In the genomic region with DNA sequence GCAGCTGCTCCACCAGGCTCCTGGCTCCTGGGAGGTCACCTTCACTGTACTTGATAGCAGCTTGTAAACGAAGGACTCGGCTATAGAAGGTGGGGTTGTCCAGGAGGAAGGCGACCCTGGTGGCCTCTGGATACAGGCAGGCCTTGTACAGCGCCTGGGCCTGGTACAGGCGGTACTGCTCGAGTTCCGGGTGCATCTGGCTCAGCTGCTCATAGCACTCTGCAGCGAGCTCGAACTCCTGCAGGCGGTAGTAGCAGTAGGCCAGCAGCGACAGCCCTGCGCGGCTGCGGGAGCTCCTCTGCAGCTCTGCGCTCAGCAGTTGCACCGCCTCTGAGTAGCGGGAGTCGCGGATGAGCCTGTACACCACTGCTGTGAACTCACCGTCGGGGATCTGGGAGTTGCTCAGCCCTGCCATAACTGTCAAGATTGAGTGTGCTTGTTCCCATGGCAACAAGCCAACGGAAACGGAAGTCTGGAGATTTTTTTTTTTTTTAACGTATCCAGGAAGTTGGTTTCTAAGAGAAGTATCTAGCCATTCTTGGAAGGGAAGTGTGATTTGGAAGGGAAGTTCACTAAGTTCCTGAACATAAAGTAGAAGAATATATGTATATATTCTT, we compare ENCODE assay signal across 8 mouse cellular contexts. TPM values are rescaled to one million over a fixed set of nuclear protein-coding genes. Genes with fewer than 3 reads are reported as not detected.
A peak's percentile ranks its signal among the peaks of the same experiment; 100 is the strongest.
DNase-seq lines count a peak whose midpoint lies in the region; ATAC-seq lines count a peak whose summit lies in the region.
"Not testable (repeated sequence)": the region's sequence is repeated elsewhere in the genome, so short reads cannot be mapped to it uniquely, and the experiment has no call there.

A gene (minus strand): TSS at position 419 of the 617 bp plus-strand sequence.

- H3K4me3 ChIP-seq in heart, embryonic 11.5 days (ENCODE audit: low read depth, low read length); hindbrain, embryonic 16.5 days (ENCODE audit: low read length): not testable (repeated sequence)

- peak within 1 kb of the TSS; percentile 52 for H3K4me2 ChIP-seq in heart, embryonic 11.5 days
- peak within 1 kb of the TSS; percentile 27; the same call in 1 of the 2 replicates for H3K4me2 ChIP-seq in hindbrain, embryonic 16.5 days (ENCODE audit: low read length)

- not testable (repeated sequence) for H3K9me3 ChIP-seq in heart, embryonic 11.5 days (replicated peaks; ENCODE audit: control insufficient read depth, low read length); hindbrain, embryonic 16.5 days (ENCODE audit: control insufficient read depth, low read length)

- 14% methylated on average over 18 of the region's 24 CpGs for WGBS in heart, embryonic 11.5 days (ENCODE audit: insufficient replicate concordance)
- 29% methylated on average over 14 of the region's 24 CpGs for WGBS in hindbrain, embryonic 16.5 days

- H3K27ac ChIP-seq in heart, embryonic 11.5 days (ENCODE audit: low read depth, low read length); hindbrain, embryonic 16.5 days (ENCODE audit: low read depth, low read length): not testable (repeated sequence)

- peak; percentile 94 for DNase-seq in R1 (ENCODE audit: low read depth, low spot score)
- peak; percentile 42 for DNase-seq in embryo, embryonic 9.5 days (ENCODE audit: extremely low spot score)
- DNase-seq in kidney, postnatal 4 days: peak; percentile 32 to 66
- peak; percentile 76 for DNase-seq in lung, postnatal 10 days
- DNase-seq in natural killer cell, adult 2 months (ENCODE audit: low spot score in 2 of 2): peak; percentile 28 to 29
- peak; percentile 42 for DNase-seq in testis, postnatal 14 days (ENCODE audit: low spot score)

- not testable (repeated sequence) for H3K4me1 ChIP-seq in heart, embryonic 11.5 days (ENCODE audit: control insufficient read depth, insufficient read depth, low read length); hindbrain, embryonic 16.5 days (ENCODE audit: control insufficient read depth, insufficient read depth, low read depth, low read length)

- not testable (repeated sequence) for H3K36me3 ChIP-seq in heart, embryonic 11.5 days (ENCODE audit: control insufficient read depth, insufficient read depth, low read length); hindbrain, embryonic 16.5 days (ENCODE audit: control insufficient read depth, insufficient read depth, low read length)

- not testable (repeated sequence) for H3K27me3 ChIP-seq in heart, embryonic 11.5 days (ENCODE audit: control insufficient read depth, insufficient read depth, low read length); hindbrain, embryonic 16.5 days (replicated peaks; ENCODE audit: control insufficient read depth, insufficient read depth, low read length)

- not testable (repeated sequence) for H3K9ac ChIP-seq in heart, embryonic 11.5 days (ENCODE audit: low read depth, low read length); hindbrain, embryonic 16.5 days (ENCODE audit: low read depth, low read length)

- peak; percentile 64 for ATAC-seq in heart, embryonic 11.5 days (replicated peaks; ENCODE audit: insufficient number of reproducible peaks, low FRiP score, low TSS enrichment)
- 0 out of 2 replicates have a peak, but pooled peaks have one; percentile 40 for ATAC-seq in hindbrain, embryonic 16.5 days

RNA-seq across cellular contexts. Expression of the gene that starts here (rescaled TPM):
- 0.75 and 1.1 TPM in 2 replicates for polyA plus RNA-seq in heart, embryonic 11.5 days (2014; fragmentation: Nextera tagmentation; extraction: Ambion mirVana)
- polyA plus RNA-seq in hindbrain, embryonic 16.5 days (2015; fragmentation: Nextera tagmentation; extraction: Ambion mirVana): 0.77 and 1.1 TPM in 2 replicates

Comparison
In these comparisons a context has a peak if more than half of its experiments do, and no peak if none do; other contexts are left out.
1. DNase-seq: peak in every context shown above with its lines; median percentile 94 in R1; 76 in lung, postnatal 10 days; 49 in kidney, postnatal 4 days; 42 in embryo, embryonic 9.5 days; 42 in testis, postnatal 14 days; 28 in natural killer cell, adult 2 months.